Mouse (Mus musculus): ENCODE data around the gene Stx11. TPM values are rescaled to one million over a fixed set of nuclear protein-coding genes. Genes with fewer than 3 reads are reported as not detected.

Gene Stx11
- polyA plus RNA-seq, 1 experiment from 2014 or later: 2.4 TPM

DNA sequence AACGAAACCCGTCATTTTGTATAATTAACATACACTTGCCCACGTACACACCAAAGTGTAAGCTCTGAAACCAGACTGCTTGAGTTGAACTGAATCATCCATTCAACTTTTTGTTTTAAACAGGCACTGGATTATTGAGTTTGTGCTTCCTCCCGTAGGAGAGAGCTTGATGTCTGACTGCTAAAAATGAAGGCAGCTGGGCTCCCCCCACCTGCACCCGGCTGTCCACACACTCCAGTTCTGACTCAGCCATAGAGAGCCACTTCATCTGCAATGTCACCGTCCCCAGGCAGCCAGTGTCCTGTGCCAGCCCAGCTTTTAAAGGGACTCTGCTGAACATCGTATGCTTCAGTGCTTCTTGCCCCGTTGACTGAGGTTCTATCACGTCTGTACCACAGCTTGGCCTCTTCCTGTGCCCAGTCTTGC is 13.7 kb upstream of the Stx11 start:
- Histone ChIP-seq H3K9ac (ENCODE audit: low read depth, low read length) (no peak overlapping the region), H3K4me3 (replicated peaks; ENCODE audit: low read depth, low read length) (no peak overlapping the region), H3K27ac (no peak overlapping the region), H3K4me2 (ENCODE audit: low read length) (no peak overlapping the region), H3K27me3 (ENCODE audit: insufficient read depth, low read length) (no peaks in the 10 kb centered on the region), H3K4me1 (replicated peaks; ENCODE audit: insufficient read depth, low read length) (no peaks in the 10 kb centered on the region), H3K36me3 (ENCODE audit: insufficient read depth, low read length) (no peaks in the 10 kb centered on the region), H3K9me3 (replicated peaks; ENCODE audit: low read length) (no peaks in the 10 kb centered on the region)
- WGBS: 72% methylated on average over 9 of the region's 9 CpGs
- DNase-seq (ENCODE audit: low spot score) (no peak), ATAC-seq (replicated peaks; ENCODE audit: low FRiP score, low read depth) (no peak)
- no peak for TF ChIP-seq CTCF (IDR thresholded peaks at IDR 0.05; ENCODE audit: low read depth)

DNA sequence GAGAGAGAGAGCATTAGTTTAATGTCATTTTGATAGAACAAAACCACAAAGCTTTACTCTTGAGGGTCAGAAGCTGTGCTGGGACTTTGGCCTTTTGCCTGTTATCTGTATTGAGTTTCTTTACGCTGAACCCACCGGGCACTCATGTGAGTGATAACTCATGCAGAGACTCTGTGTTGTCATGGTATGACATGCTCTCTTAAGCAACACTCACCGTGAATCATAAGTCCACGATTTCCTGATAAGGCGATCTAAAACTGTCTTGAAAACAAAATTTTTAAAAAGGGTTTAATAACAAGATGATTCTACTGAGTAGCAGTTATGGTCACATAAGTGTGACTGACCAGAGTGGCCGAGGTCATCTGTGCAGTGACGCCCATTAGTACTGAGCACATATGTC is 12.5 kb upstream of the Stx11 start:
- DNase-seq (ENCODE audit: low spot score) (no peak), ATAC-seq (replicated peaks; ENCODE audit: low FRiP score, low read depth) (no peak)
- Histone ChIP-seq H3K27ac (no peak overlapping the region), H3K9me3 (replicated peaks; ENCODE audit: low read length) (no peaks in the 10 kb centered on the region), H3K4me1 (replicated peaks; ENCODE audit: insufficient read depth, low read length) (no peaks in the 10 kb centered on the region), H3K4me3 (replicated peaks; ENCODE audit: low read depth, low read length) (no peak overlapping the region), H3K9ac (ENCODE audit: low read depth, low read length) (no peak overlapping the region), H3K27me3 (ENCODE audit: insufficient read depth, low read length) (no peaks in the 10 kb centered on the region), H3K4me2 (ENCODE audit: low read length) (no peak overlapping the region), H3K36me3 (ENCODE audit: insufficient read depth, low read length) (no peaks in the 10 kb centered on the region)
- 87% methylated on average over 7 of the region's 7 CpGs for WGBS
- no peak for TF ChIP-seq CTCF (IDR thresholded peaks at IDR 0.05; ENCODE audit: low read depth)

DNA sequence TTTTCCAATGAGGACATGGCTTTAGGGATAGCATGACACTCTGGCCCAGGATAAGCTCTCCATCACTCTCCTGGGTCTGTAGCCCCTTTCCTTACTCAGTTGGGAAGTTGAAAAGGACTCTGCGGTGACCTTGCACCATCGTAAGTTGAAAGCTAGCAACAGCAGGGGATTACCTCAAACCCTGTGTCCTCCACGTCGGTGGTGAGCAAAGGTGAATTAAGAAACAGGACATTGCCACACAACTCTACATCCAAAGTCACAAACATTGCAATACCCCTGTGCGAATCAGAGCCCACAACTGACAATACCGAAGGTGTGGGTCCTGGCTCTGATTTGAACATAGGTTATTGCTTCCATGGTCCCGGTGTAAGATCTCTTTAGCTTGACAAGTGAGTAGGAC is 11.9 kb upstream of the Stx11 start:
- Histone ChIP-seq H3K4me1 (replicated peaks; ENCODE audit: insufficient read depth, low read length) (no peaks in the 10 kb centered on the region), H3K4me3 (replicated peaks; ENCODE audit: low read depth, low read length) (no peak overlapping the region), H3K27ac (no peak overlapping the region), H3K27me3 (ENCODE audit: insufficient read depth, low read length) (no peaks in the 10 kb centered on the region), H3K9me3 (replicated peaks; ENCODE audit: low read length) (no peaks in the 10 kb centered on the region), H3K36me3 (ENCODE audit: insufficient read depth, low read length) (no peaks in the 10 kb centered on the region), H3K9ac (ENCODE audit: low read depth, low read length) (no peak overlapping the region), H3K4me2 (ENCODE audit: low read length) (no peak overlapping the region)
- ATAC-seq (replicated peaks; ENCODE audit: low FRiP score, low read depth) (no peak), DNase-seq (ENCODE audit: low spot score) (no peak)
- 92% methylated on average over 7 of the region's 7 CpGs for WGBS
- TF ChIP-seq CTCF (IDR thresholded peaks at IDR 0.05; ENCODE audit: low read depth): no peak

DNA sequence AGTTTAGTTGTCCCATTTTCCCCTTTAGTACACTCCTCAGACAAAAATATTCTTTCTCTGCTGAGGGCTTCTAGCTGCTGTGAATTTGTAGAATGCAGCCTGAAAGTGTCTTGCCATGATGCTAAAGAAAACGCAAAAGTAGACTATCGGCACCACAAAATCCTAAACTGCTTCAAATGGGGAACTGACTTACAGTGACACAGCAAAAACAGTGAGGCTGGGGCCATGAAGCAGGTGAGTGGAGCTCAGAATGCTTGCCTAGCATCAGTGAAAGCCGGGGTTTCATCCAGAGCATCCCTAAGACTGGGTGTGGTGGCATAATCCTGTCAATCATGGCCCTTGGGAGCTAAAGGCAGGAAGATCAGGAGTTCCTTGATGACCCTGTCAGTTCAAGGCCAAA is 11.4 kb upstream of the Stx11 start:
- Histone ChIP-seq H3K27me3 (ENCODE audit: insufficient read depth, low read length) (no peaks in the 10 kb centered on the region), H3K4me3 (replicated peaks; ENCODE audit: low read depth, low read length) (no peak overlapping the region), H3K9me3 (replicated peaks; ENCODE audit: low read length) (no peaks in the 10 kb centered on the region), H3K4me2 (ENCODE audit: low read length) (no peak overlapping the region), H3K9ac (ENCODE audit: low read depth, low read length) (no peak overlapping the region), H3K27ac (no peak overlapping the region), H3K4me1 (replicated peaks; ENCODE audit: insufficient read depth, low read length) (no peaks in the 10 kb centered on the region), H3K36me3 (ENCODE audit: insufficient read depth, low read length) (no peaks in the 10 kb centered on the region)
- TF ChIP-seq CTCF (IDR thresholded peaks at IDR 0.05; ENCODE audit: low read depth): no peak
- no peak for ATAC-seq (replicated peaks; ENCODE audit: low FRiP score, low read depth)
- no peak for DNase-seq (ENCODE audit: low spot score)
- WGBS: 88% methylated on average over 3 of the region's 3 CpGs

DNA sequence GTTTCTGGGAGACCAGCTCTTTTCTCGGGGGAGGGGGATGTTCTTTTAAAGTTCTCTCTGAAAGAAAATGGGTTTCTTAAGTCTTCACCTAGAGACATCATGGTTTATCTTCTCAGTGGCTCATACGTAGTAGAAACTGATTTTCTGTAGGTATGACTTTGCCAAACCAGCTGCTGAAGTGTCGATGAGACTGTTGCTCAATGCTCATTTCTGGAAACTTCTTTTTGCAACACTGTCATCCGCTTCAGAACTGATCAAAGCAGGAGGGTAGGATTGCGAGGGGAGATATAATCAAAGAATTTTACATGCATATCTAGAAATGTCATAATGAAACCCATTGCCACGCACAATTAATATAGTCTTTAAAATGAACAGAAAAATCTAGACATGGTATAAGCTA is 10.5 kb upstream of the Stx11 start:
- Histone ChIP-seq H3K4me2 (ENCODE audit: low read length) (no peak overlapping the region), H3K4me1 (replicated peaks; ENCODE audit: insufficient read depth, low read length) (no peaks in the 10 kb centered on the region), H3K9me3 (replicated peaks; ENCODE audit: low read length) (no peaks in the 10 kb centered on the region), H3K9ac (ENCODE audit: low read depth, low read length) (no peak overlapping the region), H3K4me3 (replicated peaks; ENCODE audit: low read depth, low read length) (no peak overlapping the region), H3K27ac (no peak overlapping the region), H3K27me3 (ENCODE audit: insufficient read depth, low read length) (no peaks in the 10 kb centered on the region), H3K36me3 (ENCODE audit: insufficient read depth, low read length) (no peaks in the 10 kb centered on the region)
- ATAC-seq (replicated peaks; ENCODE audit: low FRiP score, low read depth) (no peak), DNase-seq (ENCODE audit: low spot score) (no peak)
- TF ChIP-seq CTCF (IDR thresholded peaks at IDR 0.05; ENCODE audit: low read depth): no peak
- WGBS: 91% methylated on average over 6 of the region's 6 CpGs

DNA sequence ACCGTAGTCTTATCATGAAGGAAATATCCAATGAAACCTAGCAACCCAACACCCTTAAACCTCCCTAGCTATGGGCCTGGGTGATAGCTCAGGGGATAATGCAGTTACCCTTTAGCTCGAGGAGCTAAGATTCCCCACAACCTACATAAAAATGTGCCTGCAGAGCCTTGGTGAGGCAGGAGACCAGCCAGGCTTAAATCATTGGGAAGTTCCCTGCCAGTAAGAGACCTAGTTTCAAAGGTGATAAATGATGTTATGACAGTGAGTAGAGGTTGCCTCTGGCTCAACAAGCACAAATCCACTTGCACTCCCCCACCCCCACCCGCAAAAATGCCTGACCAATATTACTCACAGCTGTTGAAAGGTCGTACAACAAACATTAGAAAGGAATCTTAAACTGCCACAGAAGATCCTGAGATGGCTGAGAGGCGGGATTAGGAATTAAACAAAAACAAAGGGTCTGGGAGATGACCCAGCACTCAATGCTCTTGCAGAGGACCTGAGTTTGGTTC is 1.6 kb upstream of the Stx11 start:
- H3K27ac ChIP-seq: no peak overlapping the region
- H3K36me3 ChIP-seq (ENCODE audit: insufficient read depth, low read length): no peaks in the 10 kb centered on the region
- H3K4me2 ChIP-seq (ENCODE audit: low read length): no peak overlapping the region
- H3K4me3 ChIP-seq (replicated peaks; ENCODE audit: low read depth, low read length): no peak overlapping the region
- no peaks in the 10 kb centered on the region for H3K4me1 ChIP-seq (replicated peaks; ENCODE audit: insufficient read depth, low read length)
- H3K9ac ChIP-seq (ENCODE audit: low read depth, low read length): no peak overlapping the region
- DNase-seq (ENCODE audit: low spot score) (no peak), ATAC-seq (replicated peaks; ENCODE audit: low FRiP score, low read depth) (no peak)
- no peak for TF ChIP-seq CTCF (IDR thresholded peaks at IDR 0.05; ENCODE audit: low read depth)
- WGBS: 71% methylated on average over 5 of the region's 5 CpGs
- H3K27me3 ChIP-seq (ENCODE audit: insufficient read depth, low read length): no peaks in the 10 kb centered on the region
- H3K9me3 ChIP-seq (replicated peaks; ENCODE audit: low read length): no peaks in the 10 kb centered on the region

Measured in kidney, postnatal 0 days (tissue).